Mouse (Mus musculus) left cerebral cortex, adult 11 months (tissue): Measurements from ENCODE around the gene Bzw2.

Experiments
- DNase-seq: peaks from one replicate; pipeline ENCODE4 v3.0.0; 2022; ENCODE audit warnings: low spot score

The Bzw2 gene

GRCm38 (mm10) chr12:36135409-36135808 lies 22.5 kb downstream of the Bzw2 start:
- DNase-seq, result no peak

- no peak for DNase-seq
These were observed 23.8 kb downstream of the Bzw2 start for GRCm38 (mm10) chr12:36134111-36134510.

DNA sequence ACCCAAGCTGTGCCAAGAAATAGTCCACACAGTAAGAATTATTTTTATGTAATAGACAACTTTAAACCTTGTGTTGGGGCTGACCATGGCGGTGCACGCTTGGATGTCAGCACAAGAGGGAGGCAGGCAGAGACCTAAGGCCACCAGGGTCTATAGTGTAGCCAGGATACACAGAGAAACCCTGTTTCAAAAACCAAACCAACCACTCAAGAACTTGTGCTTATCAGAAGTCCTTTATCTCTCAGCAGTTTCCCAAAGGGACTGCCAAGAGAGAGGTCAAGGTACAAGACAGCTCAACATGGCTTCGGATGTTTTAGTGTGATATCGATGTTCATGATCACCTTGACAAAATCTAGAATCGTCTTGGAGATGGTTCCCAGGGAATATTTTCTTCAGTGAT lies 24.3 kb downstream of the Bzw2 start:
- DNase-seq, result no peak

GRCm38 (mm10) chr12:36132668-36133067 lies 25.2 kb downstream of the Bzw2 start:
- DNase-seq, result no peak

GRCm38 (mm10) chr12:36132254-36132653 lies 25.6 kb downstream of the Bzw2 start:
- no peak for DNase-seq

DNA sequence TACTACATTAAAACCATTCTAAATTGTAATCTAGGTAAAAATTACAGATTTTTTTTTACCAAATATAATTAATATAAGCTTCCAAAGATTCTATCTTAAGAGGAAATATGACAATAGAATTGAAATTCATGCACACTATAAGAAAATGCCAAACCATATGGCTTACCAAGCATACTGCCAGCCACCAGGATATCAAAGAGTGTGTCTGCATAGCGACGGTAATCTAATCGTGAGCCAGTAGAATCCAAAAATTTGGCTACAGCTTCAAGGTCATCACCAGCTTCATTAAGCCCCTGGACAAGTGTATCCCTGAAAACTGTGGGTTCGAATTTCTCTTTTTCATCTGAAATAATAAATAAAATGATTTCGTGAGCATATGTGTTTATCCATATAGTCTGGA lies 28.1 kb downstream of the Bzw2 start:
- DNase-seq, result no peak

GRCm38 (mm10) chr12:36126049-36126448 lies 31.8 kb downstream of the Bzw2 start:
- DNase-seq, result no peak

- no peak for DNase-seq
These were observed 38.6 kb downstream of the Bzw2 start for GRCm38 (mm10) chr12:36119244-36119643.

GRCm38 (mm10) chr12:36117161-36117560 lies 40.7 kb downstream of the Bzw2 start:
- no peak for DNase-seq

- no peak for DNase-seq
These were observed 45.8 kb downstream of the Bzw2 start for GRCm38 (mm10) chr12:36112081-36112480.

DNA sequence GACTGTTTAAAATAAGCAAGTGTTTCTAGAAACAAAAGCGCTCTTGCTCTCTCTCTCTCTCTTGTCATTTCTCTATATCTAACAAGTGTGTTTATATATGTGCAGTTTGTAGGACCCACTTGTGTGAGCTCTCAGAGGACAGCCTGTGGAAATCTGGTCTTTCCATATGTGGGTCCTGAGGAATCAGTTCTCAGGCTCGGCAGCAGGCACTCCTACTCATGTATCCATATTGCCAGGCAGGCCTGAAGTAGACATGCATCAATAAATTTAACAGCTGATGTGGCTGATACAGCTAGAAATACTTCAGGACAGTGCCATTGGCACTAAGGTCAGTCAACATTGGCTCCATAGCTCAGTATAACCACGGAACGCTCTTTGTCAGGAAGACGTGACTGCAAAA lies 46.8 kb downstream of the Bzw2 start:
- no peak for DNase-seq

- no peak for DNase-seq
These were observed 47.4 kb downstream of the Bzw2 start for GRCm38 (mm10) chr12:36110457-36110856.

- DNase-seq, result no peak
These were observed 49.4 kb downstream of the Bzw2 start for GRCm38 (mm10) chr12:36108442-36108841.

DNA sequence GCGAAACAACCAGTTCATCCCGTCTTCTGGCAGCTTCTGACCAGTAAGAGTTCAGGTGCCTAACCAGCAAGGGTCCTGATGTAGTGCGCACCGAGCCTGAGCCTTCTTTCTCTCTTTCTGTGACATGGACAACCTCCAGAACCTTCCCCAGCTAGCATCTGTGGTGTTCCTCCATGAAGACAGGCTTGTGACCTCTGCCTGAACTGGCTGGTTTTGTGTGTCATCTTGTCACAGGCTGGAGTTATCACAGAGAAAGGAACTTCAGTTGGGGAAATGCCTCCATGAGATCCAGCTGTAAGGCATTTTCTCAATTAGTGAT lies 54.3 kb downstream of the Bzw2 start:
- DNase-seq, result no peak

DNA sequence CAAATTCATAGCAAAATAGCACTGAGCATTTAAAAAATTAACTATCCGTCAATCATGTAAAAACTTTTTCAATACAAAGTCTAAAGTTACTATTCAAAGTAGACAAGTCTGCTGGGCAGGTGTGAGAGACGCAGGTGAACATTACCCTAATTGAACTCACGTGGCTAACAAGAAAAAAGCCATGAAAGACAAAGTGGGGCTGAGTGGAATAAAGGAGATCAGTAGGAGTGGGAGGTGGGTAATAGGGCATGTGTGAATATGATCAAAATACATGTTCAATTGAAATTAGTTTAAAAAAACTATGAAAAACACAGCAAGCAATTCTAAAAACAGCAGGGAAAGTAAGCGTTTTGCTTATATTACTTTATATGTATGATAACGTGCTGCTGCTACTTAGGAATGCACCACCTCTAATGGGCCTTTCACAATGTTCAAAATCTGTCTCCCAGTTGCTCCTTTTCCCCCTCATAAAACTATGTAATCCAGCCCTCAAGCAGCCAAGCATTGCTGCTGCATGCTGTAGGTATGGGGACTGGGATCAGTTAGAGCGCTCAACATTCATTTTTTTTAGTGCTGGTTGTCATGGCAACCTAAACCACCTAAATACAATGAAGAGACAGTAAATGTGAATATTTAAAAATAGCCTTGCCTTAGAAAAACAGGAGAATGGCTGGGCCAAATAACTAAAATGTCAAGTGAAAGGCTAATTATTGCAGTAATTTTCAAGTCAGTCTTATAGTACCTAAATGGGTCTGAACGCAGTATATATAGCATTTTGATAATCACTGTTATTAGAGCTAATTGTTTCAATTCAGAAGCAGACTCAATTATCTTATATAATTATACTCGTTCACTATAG lies 54.9 kb downstream of the Bzw2 start:
- DNase-seq, result peak; percentile 67

- no peak for DNase-seq
These were observed 62.5 kb downstream of the Bzw2 start for GRCm38 (mm10) chr12:36095371-36095880.

DNA sequence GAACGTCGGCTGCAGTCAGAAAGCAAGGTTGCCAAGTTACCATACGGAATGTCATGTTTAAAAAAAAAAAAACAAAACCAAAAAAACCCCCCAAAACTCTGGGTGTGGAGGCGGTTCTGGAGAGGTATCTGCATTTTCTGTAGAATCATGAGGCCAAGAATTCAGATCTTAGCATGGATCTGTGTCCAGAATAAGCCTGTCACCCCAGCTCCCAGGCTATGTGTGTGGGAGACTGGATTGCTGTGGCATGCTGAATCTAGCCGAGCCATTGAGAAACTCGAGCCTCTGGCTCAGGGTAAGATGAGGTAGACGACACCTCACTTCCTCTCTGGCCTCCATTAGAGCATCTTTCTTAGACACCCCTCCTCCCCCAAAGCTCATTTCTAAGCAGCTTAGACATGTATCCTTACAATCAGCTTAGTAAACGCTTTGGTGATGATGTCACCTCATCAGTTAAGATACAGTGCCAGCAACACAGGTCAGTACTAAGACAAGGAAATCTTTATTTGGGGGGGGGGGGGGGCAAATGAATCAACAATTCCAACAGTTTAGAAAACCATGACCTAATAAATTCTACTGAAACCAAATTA lies 64.7 kb downstream of the Bzw2 start:
- no peak for DNase-seq

DNA sequence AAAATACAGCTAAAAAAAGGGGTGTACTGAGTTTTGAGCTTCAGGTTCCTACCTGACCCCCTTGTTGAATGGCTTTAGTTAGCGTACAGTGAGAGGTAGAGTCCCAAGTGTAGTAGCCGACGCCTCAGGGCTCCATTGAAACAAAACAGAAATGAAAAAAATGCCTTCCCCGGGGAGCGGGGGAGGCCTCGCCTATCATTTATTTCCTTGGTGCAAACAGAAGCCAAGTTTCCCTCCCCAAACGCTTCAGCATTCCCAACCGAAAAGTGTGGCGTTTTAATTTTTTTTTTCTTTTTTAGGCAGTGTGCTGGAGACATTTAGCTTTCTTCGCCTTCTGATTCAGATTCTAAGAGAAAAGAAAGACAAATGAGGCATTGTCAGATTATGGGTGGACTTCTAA lies 65.9 kb downstream of the Bzw2 start:
- no peak for DNase-seq

- DNase-seq, result no peak
These were observed 68.7 kb downstream of the Bzw2 start for GRCm38 (mm10) chr12:36089221-36089620.

- no peak for DNase-seq
These were observed 69.1 kb downstream of the Bzw2 start for GRCm38 (mm10) chr12:36088804-36089203.

DNA sequence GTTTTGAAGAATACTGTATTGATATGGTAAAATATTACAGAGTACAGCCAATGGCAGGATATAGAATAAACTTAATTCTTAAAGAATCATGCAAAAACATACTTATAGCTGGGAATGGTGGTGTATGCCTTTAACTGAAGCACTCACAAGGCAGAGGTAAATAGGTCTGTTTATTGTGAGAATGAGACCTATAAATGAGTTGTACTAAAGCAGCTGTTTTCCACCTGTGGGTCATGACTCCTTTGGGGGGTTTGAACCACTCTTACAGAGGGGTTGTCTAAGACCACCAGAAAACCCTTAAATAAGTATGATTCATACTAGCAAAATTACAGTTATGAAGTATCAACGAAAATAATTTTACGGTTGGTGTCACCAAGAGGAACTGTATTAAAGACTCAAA lies 72.5 kb downstream of the Bzw2 start:
- DNase-seq, result no peak

DNA sequence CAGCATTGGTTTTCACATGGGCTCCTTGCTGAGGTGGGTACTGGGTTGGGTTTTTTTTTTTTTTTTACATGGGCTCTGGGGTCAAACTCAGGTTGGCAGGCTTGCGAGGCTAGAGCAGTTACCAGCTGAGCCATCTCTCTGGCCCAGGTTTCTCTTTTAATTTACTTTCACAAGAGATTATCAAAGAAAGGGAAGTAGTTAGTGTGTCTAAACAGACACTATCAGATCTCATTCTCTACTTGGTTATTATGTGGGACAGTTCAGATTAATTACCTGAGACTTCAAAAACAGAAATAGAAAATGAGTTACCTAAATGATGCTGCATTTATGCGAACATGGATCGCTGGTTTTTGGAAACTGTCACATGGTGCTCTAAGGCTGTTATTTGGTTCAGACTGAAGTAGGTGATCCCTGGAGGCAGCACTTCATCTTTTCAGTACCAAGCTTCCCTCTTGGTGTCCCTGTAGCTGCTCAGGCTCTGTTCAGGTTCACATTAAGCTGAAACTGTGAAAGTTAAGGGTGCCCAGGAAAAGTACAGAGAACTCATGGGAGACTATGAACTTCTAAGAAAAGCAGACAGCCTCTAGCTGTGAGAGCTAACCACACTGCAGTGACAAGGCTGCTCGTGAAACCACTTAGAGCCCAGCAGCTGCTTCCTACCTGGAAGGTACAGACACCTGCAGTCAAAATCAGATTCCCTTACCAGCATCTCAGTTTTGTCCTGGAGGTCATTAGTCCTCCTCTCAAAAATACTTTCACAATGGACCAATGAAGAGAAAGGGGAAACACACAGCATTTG lies 79.6 kb downstream of the Bzw2 start:
- DNase-seq, result no peak

- DNase-seq, result no peak
These were observed 85.0 kb downstream of the Bzw2 start for GRCm38 (mm10) chr12:36072860-36073259.
